Mouse (Mus musculus) lung, postnatal 0 days (tissue): ENCODE data around the gene Hoxa4. TPM values are rescaled to one million over a fixed set of nuclear protein-coding genes. Genes with fewer than 3 reads are reported as not detected.

ENCODE experiments used
- ATAC-seq: fragments of 200-750 bp; cut with Nextera tagmentation; 2 replicates; pipeline ENCODE4 v1.8.0; 2017; ENCODE audit warnings: moderate library complexity
- DNase-seq: peaks from one replicate; pipeline ENCODE4 v3.0.0-alpha.2; 2016; ENCODE audit warnings: low spot score
- H3K27ac ChIP-seq: fragments of 300-500 bp; sonication (generic); 2 replicates; pipeline ENCODE4 v1.5.1; 2014; ENCODE audit warnings: antibody characterized with exemption, mild to moderate bottlenecking, low read length, mixed read lengths
- H3K27me3 ChIP-seq: fragments of 300-500 bp; sonication (generic); replicated peaks from 2 replicates; pipeline ENCODE4 v1.6.1; 2014; ENCODE audit warnings: low read length, mixed read lengths; ENCODE audit not compliant: insufficient read depth
- H3K36me3 ChIP-seq: fragments of 300-500 bp; sonication (generic); 2 replicates; pipeline ENCODE4 v1.6.1; 2014; ENCODE audit warnings: low read length, mixed read lengths; ENCODE audit not compliant: insufficient read depth
- H3K4me1 ChIP-seq: fragments of 300-500 bp; sonication (generic); 2 replicates; pipeline ENCODE4 v1.6.1; 2014; ENCODE audit warnings: antibody characterized with exemption, low read depth, low read length, mixed read lengths; ENCODE audit not compliant: insufficient read depth
- H3K4me2 ChIP-seq: fragments of 300-500 bp; sonication (generic); replicated peaks from 2 replicates; pipeline ENCODE4 v1.6.1; 2014; ENCODE audit warnings: low read depth, mild to moderate bottlenecking, low read length, moderate library complexity, mixed read lengths
- H3K4me3 ChIP-seq: fragments of 300-500 bp; sonication (generic); 2 replicates; pipeline ENCODE4 v1.5.1; 2014; ENCODE audit warnings: low read depth, low read length
- H3K9ac ChIP-seq: fragments of 300-500 bp; sonication (generic); replicated peaks from 2 replicates; pipeline ENCODE4 v1.6.1; 2014; ENCODE audit warnings: low read depth, mild to moderate bottlenecking
- H3K9me3 ChIP-seq: fragments of 300-500 bp; sonication (generic); 2 replicates; pipeline ENCODE4 v1.6.1; 2016; ENCODE audit warnings: low read length, mixed read lengths
- CTCF ChIP-seq: IDR thresholded peaks from 2 replicates; pipeline ENCODE4 v1.5.1; 2016; ENCODE audit warnings: antibody characterized with exemption, mild to moderate bottlenecking
- EP300 ChIP-seq: IDR thresholded peaks from 2 replicates; pipeline ENCODE4 v1.6.1; 2016; ENCODE audit warnings: antibody characterized with exemption, mild to moderate bottlenecking, control low read depth
- WGBS: fragments of 180-500 bp; shearing (Covaris S2); extraction: QIAGEN DNeasy Blood & Tissue Kit; methylation state at CpG from one replicate; pipeline ENCODE4 v1.1.7; 2014; 5-methylcytosine and 5-hydroxymethylcytosine counted together
- polyA plus RNA-seq: library from polyadenylated mRNA; unstranded; fragments of >200 nt; fragmentation: Nextera tagmentation; extraction: Ambion mirVana; gene quantifications from 2 replicates; pipeline ENCODE4 v1.2.1, GENCODE M21; 2015

The Hoxa4 gene
- polyA plus RNA-seq, 1 experiment from 2014 or later = 3.9 TPM

DNA sequence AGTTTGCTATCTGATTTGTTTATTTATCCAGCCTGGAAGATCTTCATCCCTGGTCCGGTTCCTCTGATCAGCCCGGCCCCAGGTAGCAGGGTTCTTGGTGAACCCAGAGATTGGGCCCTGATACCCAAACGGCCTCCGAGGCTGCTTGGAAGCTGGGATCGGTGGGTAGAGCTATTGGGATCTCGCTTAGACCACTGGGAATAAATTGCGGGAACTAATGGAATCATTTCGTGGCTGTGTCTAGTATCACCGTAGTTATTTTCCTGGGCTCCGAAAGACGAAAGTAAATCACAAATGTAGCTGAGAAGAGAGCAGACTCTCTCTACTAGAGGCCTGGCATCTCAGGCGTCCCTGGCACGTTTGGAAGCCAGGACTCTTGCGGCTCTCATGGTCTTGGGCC, 13.7 kb upstream of the Hoxa4 start:
- Histone ChIP-seq H3K9me3 (no peaks in the 10 kb centered on the region), H3K4me3 (peak overlapping the region; percentile 60), H3K27me3 (peaks cover 35% of the 10 kb centered on the region; the same call in 1 of the 2 replicates), H3K9ac (peak overlapping the region; percentile 26; the same call in 1 of the 2 replicates), H3K27ac (peak overlapping the region; percentile 60), H3K4me1 (no peaks in the 10 kb centered on the region; the same call in 1 of the 2 replicates), H3K4me2 (peak overlapping the region; percentile 55), H3K36me3 (no peaks in the 10 kb centered on the region)
- WGBS = 20% methylated on average over 14 of the region's 14 CpGs
- TF ChIP-seq CTCF = no peak
- no peak for TF ChIP-seq EP300
- ATAC-seq (no peak), DNase-seq (no peak)

DNA sequence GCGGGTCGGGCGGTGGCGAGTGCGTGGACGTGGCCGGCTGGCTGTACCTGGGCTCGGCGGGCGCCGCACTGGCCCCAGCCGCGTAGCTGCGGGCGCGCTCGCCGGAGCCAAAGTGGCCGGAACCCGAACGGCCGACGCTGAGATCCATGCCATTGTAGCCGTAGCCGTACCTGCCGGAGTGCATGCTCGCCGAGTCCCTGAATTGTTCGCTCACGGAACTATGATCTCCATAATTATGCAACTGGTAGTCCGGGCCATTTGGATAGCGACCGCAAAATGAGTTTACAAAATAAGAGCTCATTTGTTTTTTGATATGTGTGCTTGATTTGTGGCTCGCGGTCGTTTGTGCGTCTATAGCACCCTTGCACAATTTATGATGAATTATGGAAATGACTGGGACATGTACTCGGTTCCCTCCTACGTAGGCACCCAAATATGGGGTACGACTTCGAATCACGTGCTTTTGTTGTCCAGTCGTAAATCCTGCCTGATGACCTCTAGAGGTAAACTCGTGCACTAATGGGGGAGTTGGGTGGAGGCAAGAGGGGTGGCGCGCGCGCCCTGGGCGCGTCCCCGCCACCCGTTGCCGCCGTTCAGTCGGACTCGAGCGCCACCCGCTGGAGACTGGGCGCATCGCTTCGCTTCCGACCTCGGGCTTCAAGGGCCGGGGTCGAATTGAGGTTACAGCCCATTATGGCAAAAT, 12.6 kb upstream of the Hoxa4 start, which contains the start of gene Hoxa5:
TSS of gene Hoxa5 (minus strand) at position 538 of the 703 bp plus-strand sequence.
- H3K4me1 ChIP-seq = no peaks in the 10 kb centered on the region; the same call in 1 of the 2 replicates
- WGBS = under 1% methylated on average over 65 of the region's 65 CpGs
- peaks cover 30% of the 10 kb centered on the region; the same call in 1 of the 2 replicates for H3K27me3 ChIP-seq
- ATAC-seq = peak; percentile 93
- TF ChIP-seq CTCF (peak; percentile 94), EP300 (peak; percentile 84)
- peak within 1 kb of the TSS; percentile 60 for H3K4me3 ChIP-seq
- H3K36me3 ChIP-seq = no peaks in the 10 kb centered on the region
- peak; percentile 98 for DNase-seq
- H3K27ac ChIP-seq = peak within 1 kb of the TSS; percentile 87
- H3K9me3 ChIP-seq = no peaks in the 10 kb centered on the region
- peak within 1 kb of the TSS; percentile 92 for H3K9ac ChIP-seq
- H3K4me2 ChIP-seq = peak within 1 kb of the TSS; percentile 55

DNA sequence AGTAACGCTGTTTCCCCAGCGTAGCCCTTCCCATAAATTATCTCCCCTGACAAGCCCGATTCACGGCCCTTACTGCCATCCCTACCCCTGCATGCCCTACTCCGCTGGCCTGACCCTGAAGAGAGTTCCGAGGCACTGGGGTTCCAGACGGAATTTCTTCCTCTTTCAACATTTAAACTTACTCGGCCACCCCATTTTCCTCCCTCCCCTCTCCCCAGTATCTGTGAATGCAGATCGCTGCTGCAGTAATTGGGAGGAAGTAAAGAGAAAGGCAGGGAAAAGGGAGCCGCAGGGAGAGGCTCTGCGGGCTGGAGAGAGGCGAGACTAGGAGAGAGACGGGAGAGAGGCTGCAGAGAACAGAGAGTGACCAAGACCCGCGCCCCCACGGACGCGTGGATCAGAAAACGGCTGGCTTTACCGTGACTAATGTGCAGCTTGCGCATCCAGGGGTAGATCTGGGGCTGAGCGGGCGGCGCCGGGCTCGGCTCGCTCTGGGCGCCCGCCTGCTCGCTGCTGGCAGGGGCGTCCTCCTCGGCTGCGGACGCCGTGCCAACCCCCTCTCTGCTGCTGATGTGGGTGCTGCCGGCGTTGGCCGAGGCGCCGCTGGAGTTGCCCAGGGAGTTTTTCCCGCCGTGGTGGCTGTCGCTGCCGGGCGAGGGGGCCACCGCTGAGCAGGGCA, 12.0 kb upstream of the Hoxa4 start:
- no peak for DNase-seq
- Histone ChIP-seq H3K9ac (peak overlapping the region; percentile 92), H3K9me3 (no peaks in the 10 kb centered on the region), H3K4me3 (peak overlapping the region; percentile 60), H3K4me2 (peak overlapping the region; percentile 55), H3K36me3 (no peaks in the 10 kb centered on the region), H3K27ac (peak overlapping the region; percentile 87), H3K4me1 (no peaks in the 10 kb centered on the region; the same call in 1 of the 2 replicates), H3K27me3 (peaks cover 26% of the 10 kb centered on the region; the same call in 1 of the 2 replicates)
- 2% methylated on average over 46 of the region's 46 CpGs for WGBS
- TF ChIP-seq CTCF (no peak), EP300 (no peak)
- peak; percentile 17 for ATAC-seq

DNA sequence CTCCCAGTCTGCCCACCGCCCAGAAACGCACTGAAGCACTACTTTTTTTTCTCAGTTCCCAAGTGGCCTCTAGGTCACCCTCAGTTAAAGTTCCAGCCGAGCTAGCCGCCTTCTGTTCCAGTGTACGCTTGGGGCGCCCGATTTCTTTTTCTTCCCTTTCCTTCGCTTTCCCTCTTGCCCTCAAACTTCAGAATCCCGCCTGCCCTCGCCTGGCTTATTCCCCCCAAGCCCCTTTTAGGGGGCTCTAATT, 11.5 kb upstream of the Hoxa4 start:
- peak overlapping the region; percentile 55 for H3K4me2 ChIP-seq
- H3K9ac ChIP-seq = peak overlapping the region; percentile 92
- ATAC-seq (no peak), DNase-seq (no peak)
- H3K4me1 ChIP-seq = no peaks in the 10 kb centered on the region; the same call in 1 of the 2 replicates
- TF ChIP-seq CTCF = no peak
- no peak for TF ChIP-seq EP300
- H3K4me3 ChIP-seq = peak overlapping the region; percentile 60
- H3K9me3 ChIP-seq = no peaks in the 10 kb centered on the region
- H3K36me3 ChIP-seq = no peaks in the 10 kb centered on the region
- WGBS = 11% methylated on average over 10 of the region's 10 CpGs
- H3K27ac ChIP-seq = peak overlapping the region; percentile 87
- H3K27me3 ChIP-seq = peaks cover 26% of the 10 kb centered on the region; the same call in 1 of the 2 replicates

DNA sequence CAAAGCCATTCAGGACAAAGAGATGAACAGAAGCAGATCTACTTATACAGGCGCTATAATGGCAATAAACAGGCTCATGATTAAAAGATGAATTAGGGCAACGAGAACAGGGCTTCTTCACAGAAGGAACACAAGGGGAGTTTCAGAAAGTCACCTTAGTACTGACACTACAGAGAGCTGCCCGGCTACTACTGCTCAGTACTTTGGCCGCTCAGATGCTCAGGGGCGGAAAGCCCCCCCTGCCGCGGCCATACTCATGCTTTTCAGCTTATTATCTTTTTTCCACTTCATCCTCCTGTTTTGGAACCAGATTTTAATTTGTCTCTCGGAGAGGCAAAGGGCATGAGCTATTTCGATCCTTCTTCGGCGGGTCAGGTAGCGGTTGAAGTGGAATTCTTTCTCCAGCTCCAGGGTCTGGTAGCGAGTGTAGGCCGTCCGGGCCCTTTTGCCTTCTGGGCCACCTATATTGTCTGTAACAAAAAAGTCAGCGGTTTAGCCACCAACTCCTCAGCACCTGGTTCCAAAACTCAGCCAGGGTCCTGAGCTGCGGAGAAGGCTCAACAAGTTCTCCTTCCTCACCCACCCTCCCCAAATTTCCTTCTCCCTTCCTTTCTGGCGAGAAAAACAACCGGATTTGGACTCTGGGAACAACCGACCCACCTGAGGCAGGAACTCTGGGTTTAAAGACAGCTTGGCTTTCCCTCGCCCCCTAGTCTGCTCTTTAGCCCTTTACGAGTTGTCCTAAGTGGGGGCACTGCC, 11.0 kb upstream of the Hoxa4 start:
- H3K4me2 ChIP-seq = peak overlapping the region; percentile 55
- H3K27me3 ChIP-seq = peaks cover 26% of the 10 kb centered on the region; the same call in 1 of the 2 replicates
- no peak for DNase-seq
- ATAC-seq = no peak
- no peaks in the 10 kb centered on the region; the same call in 1 of the 2 replicates for H3K4me1 ChIP-seq
- TF ChIP-seq EP300 = no peak
- TF ChIP-seq CTCF = no peak
- peak overlapping the region; percentile 92 for H3K9ac ChIP-seq
- H3K4me3 ChIP-seq = peak overlapping the region; percentile 60
- H3K36me3 ChIP-seq = no peaks in the 10 kb centered on the region
- peak overlapping the region; percentile 87 for H3K27ac ChIP-seq
- no peaks in the 10 kb centered on the region for H3K9me3 ChIP-seq
- WGBS = 8% methylated on average over 22 of the region's 22 CpGs

DNA sequence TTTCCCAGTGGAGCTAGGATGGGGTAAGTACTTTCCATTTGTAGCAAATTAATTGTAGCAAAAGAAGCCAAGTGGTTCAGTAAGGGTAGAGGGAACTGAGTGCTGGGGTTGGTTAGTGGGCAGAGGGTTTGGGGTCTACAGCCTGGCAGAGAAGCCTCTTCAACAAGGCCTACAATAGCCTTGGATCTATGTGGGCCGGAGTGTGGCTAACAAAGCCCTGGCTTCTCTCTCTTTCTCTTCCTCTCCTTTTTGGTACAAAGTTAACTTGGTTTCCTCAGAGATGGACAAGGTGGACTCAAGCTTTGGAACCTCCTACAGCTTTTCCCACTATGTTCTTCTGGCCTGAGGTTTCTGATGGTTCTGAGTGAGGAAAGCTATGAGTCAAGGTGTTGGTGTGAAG, 9.7 kb upstream of the Hoxa4 start:
- 67% methylated on average over 1 of the region's 1 CpGs for WGBS
- ATAC-seq (no peak), DNase-seq (no peak)
- Histone ChIP-seq H3K4me3 (peak overlapping the region; percentile 22), H3K4me2 (peak overlapping the region; percentile 55), H3K9ac (peak overlapping the region; percentile 20; the same call in 1 of the 2 replicates), H3K27me3 (peaks cover 14% of the 10 kb centered on the region; the same call in 1 of the 2 replicates), H3K27ac (peak overlapping the region; percentile 83), H3K4me1 (no peaks in the 10 kb centered on the region; the same call in 1 of the 2 replicates), H3K36me3 (no peaks in the 10 kb centered on the region), H3K9me3 (no peaks in the 10 kb centered on the region)
- no peak for TF ChIP-seq EP300
- TF ChIP-seq CTCF = no peak
